Mouse (Mus musculus): ENCODE data around the gene Triap1. TPM values are rescaled to one million over a fixed set of nuclear protein-coding genes. Genes with fewer than 3 reads are reported as not detected.

Triap1 gene
- total RNA-seq, 2 experiments from 2014 or later: 8.5 to 19.3 TPM

DNA sequence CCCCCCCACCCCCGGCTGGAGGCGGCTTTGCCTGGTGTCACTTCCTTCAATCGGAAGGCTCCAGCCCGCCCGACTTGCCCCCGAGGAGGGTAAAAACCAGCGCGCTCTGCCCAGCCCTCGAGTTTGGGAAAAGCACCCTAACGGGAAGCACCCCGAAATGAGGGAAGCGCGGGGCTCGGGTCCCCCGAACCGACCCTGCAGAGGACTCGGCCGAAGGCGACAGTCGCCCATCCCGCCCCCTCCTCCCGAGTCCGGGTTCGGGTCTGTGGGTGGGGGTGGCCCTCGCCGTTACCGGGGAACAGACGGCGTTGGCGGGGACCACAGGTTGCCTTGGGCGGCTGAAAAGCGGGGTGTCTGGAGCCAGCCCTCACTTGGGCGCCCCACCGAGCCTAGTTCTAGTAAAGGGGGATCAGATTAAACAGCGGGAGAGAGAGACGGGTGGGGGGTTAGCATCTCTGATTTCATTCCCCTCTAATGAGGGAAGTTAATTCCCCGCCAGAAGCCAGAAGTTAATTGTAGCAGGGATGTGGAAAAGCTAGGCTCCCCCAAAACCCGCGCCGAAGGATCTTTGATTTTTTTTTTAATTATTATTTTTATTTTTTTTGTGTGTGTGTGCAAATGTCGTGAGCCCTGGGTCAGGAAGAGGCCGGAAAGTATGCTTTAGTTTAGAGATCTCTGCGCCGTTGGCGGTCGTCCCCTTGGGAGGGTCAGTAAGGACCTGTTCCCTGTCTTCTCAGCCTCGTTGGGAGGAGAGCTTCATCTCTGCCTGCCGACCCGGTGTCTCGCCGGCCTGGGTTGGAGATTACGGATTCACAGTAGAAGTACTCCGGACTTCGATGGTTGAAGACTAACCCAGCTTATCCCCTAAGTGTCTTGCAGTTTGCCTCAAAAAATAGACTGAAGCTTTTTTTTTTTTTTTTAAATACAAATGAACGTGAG is 13.1 kb upstream of the Triap1 start:
- 0 out of 2 replicates have a peak, but pooled peaks have one; percentile 36 for ATAC-seq (replicated peaks; ENCODE audit: low FRiP score, poor library complexity, severe bottlenecking)

GRCm38 (mm10) chr5:115330955-115331354 is 10.1 kb upstream of the Triap1 start:
- no peak for ATAC-seq (replicated peaks; ENCODE audit: low FRiP score, poor library complexity, severe bottlenecking)

DNA sequence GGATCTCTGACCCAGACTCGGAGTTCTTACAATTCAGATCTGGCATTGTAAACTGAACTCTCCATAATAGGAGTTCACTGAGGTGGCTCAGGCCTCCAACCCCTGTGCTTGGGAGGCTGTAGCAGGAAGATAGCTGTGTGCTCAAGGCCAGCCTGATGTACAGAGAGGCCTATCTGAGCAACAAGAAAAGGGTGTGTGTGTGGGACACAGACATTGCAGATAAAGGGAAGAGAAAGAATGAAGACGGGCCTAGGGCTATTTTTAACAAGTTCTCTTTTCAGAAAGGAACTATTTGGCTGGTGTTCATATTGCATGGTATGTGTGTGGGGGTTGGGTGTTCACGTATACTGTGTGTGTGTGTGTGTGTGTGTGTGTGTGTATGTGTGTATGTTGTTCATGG is 7.4 kb upstream of the Triap1 start:
- ATAC-seq (replicated peaks; ENCODE audit: low FRiP score, poor library complexity, severe bottlenecking): peak; percentile 96

DNA sequence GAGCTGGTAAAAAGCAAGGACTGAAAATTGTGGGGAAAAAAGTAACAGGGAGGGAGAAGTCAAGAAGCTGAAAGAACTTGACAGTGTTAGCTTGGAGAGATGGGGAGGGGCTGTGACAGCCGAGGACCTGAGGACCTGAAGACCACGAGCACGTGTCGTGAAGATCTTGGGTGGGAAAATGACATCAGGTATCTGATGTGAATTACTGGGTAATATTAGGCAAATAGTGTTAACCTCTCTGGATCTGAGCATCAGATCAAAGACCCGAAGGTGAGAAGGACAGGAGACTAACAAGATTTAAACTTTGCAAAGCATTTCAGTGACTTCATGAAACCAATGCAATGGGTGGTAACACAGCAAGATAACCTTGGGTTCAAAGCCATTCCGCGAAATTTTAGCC is 1.0 kb upstream of the Triap1 start:
- ATAC-seq (replicated peaks; ENCODE audit: low FRiP score, poor library complexity, severe bottlenecking): no peak

DNA sequence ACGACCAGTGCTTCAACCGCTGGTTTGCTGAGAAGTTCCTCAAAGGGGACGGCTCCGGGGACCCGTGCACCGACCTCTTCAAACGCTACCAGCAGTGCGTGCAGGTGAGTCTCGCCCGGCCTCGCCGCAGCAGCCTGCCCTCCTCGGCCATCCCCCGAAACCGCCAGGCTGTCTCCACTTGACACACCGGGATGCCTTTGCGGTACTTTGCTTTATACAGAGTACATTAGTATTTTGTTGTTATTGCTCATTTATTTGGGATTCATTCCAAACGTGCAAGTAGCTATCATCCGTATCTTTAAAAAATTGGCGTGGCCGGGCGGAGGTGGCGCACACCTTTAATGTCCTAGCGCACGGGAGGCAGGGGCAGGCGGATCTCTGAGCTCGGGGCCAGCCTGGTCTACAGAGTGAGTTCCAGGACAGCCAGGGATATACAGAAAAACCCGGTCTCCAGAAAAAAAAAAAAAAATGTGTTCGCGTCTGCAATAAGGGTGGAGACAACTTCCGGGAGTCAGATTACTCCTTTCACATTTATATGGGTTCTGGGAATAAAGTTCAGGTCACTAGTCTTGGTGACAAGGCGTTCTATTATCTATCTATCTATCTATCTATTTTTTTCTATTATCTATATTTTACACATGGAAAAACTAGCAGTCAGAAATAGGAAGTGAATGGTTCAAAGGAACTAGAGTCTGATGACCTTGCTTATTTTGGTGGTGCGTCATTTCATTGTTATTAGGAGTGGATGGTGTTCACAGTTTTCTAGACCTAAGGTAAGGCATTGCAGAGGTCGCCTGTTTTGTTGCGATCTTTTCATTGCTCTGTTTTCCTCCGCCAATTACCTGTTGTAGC is 515 bp downstream of the Triap1 start:
- ATAC-seq (replicated peaks; ENCODE audit: low FRiP score, poor library complexity, severe bottlenecking): peak; percentile 64

DNA sequence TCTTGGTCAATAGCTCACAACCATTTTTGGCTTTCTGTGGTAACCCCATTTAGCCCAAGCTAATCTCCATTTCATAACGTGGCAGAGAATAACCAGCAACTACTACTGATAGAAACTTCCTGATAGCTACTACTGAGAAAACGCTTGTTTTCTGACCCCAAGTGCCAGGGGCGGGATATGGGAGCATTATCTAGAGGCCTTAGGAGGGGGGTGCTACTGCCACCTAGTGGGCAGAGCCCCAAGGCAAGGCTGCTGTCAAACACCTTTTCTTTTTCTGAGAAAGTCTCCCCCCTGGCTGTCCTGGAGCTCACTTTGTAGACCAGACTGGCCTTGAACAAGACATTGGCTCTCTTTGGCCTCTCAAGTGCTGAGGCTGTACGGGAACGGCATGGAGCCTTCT is 6.5 kb downstream of the Triap1 start:
- peak; percentile 73 for ATAC-seq (replicated peaks; ENCODE audit: low FRiP score, poor library complexity, severe bottlenecking)

- peak; percentile 91 for ATAC-seq (replicated peaks; ENCODE audit: low FRiP score, poor library complexity, severe bottlenecking)
These were observed 7.7 kb downstream of the Triap1 start, which contains the start of gene Cox6a1 for GRCm38 (mm10) chr5:115348546-115349224. Cox6a1 (minus strand) TSS chr5:115348981.

DNA sequence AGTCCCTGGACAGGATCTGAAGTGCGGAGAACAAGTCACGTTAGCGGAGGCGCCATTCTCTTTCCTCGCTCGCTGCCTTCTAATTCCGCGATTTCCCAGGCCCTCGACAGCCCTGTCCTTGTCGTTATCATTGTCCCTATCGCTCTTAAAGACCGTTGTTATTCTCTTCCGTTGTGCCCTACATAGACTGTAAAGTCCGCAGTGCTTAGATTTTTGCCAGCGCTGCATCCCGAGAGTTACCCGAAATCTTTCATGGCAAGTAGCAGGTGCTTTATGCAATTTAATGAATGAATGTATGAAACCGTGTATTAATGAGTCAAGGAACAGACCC is 8.2 kb downstream of the Triap1 start:
- ATAC-seq (replicated peaks; ENCODE audit: low FRiP score, poor library complexity, severe bottlenecking): peak; percentile 55

DNA sequence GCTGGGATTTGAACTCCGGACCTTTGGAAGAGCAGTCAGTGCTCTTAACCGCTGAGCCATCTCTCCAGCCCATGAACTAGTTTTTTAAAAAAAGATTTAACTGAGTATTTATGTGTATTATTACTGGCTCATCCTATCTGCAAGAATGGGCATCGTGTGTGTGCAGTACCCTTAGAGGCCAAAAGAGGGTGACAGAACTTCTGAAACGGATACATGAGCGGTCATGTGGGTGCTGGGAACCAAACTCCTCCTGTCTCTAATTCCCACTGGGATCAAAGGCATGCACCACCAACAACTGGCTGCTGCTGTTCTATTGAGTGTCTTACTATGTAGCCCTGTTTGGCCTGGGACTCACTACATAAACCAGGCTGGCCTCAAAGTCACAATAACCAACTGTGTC is 10.3 kb downstream of the Triap1 start:
- no peak for ATAC-seq (replicated peaks; ENCODE audit: low FRiP score, poor library complexity, severe bottlenecking)

DNA sequence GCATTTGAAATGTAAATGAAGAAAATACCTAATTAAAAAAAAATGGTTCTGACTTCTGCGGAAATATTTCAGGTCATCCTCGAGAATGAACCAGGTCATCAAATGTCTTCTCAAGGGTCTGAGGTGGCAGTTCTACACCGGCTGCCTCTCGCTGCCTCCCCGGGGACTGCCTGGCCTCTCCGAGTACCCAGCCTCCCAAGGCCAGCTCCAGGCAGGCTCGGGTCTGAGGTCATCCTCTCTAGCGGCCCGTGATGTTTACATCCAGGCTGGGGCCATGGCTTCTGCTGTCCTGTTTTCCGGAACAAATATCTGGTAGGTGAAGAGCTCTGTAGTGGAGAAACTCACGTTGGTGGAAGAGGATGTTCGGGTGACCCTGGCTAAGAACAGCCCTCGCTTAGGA is 14.0 kb downstream of the Triap1 start:
- ATAC-seq (replicated peaks; ENCODE audit: low FRiP score, poor library complexity, severe bottlenecking): no peak

- peak; percentile 89 for ATAC-seq (replicated peaks; ENCODE audit: low FRiP score, poor library complexity, severe bottlenecking)
These were observed 17.8 kb downstream of the Triap1 start for GRCm38 (mm10) chr5:115358872-115359271.

DNA sequence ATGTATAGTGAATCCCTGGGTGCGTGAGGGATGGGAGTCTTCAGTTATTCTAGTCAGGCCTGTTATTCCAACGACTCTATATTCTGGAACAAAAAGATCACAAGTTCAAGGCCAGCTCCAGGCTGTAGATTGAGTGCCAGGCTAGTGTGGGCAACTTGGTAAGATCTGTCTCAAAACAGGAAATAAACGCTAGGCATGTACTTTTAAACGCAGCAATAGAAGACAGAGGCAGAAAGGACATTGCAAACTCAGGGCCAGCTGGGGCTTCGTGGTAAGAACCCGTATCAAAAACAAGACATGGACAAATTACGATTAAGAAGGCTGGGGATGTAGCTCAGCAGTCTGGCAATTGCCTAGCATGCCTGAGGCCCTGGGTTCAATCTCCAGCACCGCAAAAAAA is 18.4 kb downstream of the Triap1 start:
- no peak for ATAC-seq (replicated peaks; ENCODE audit: low FRiP score, poor library complexity, severe bottlenecking)

GRCm38 (mm10) chr5:115359851-115360372 is 18.9 kb downstream of the Triap1 start:
- no peak for ATAC-seq (replicated peaks; ENCODE audit: low FRiP score, poor library complexity, severe bottlenecking)

GRCm38 (mm10) chr5:115362216-115362615 is 21.2 kb downstream of the Triap1 start:
- no peak for ATAC-seq (replicated peaks; ENCODE audit: low FRiP score, poor library complexity, severe bottlenecking)

- ATAC-seq (replicated peaks; ENCODE audit: low FRiP score, poor library complexity, severe bottlenecking): no peak
These were observed 22.0 kb downstream of the Triap1 start for GRCm38 (mm10) chr5:115362819-115363714.

DNA sequence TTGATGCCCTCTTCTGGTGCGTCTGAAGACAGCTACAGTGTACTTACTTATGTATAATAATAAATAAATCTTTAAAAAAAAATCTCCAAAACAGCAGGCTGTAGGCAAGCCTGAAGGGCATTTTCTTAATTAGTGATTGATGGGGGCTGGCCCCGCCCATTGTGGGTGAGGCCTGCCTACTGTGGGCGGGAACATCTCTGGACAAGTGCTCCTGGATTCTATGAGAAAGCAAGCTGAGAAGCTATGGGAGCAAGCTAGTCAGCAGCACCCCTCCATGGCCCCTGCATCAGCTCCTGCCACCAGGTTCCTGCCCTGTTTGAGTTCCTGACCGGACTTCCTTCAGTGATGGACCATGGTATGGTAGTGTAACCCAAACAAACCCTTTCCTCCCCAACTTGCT is 23.8 kb downstream of the Triap1 start:
- no peak for ATAC-seq (replicated peaks; ENCODE audit: low FRiP score, poor library complexity, severe bottlenecking)

DNA sequence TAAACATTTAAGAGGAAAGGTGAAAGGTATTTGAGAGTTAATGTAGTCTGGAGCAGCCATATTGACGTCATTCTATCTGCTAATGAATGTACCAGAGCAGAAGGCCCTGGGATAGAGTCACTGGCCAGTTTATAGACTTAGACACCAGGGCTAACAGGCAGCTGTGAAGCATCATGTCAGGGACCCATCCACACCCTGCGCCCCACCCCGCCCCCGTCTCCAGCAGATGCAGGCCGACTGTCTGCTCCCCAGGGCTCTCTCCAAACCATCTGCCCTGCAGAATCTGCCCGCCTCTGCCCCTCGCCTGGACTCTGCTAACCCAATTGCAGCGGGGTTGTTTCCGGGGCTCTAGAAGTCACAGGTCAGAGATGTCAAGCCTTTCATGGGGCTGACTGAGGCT is 30.7 kb downstream of the Triap1 start:
- ATAC-seq (replicated peaks; ENCODE audit: low FRiP score, poor library complexity, severe bottlenecking): no peak

DNA sequence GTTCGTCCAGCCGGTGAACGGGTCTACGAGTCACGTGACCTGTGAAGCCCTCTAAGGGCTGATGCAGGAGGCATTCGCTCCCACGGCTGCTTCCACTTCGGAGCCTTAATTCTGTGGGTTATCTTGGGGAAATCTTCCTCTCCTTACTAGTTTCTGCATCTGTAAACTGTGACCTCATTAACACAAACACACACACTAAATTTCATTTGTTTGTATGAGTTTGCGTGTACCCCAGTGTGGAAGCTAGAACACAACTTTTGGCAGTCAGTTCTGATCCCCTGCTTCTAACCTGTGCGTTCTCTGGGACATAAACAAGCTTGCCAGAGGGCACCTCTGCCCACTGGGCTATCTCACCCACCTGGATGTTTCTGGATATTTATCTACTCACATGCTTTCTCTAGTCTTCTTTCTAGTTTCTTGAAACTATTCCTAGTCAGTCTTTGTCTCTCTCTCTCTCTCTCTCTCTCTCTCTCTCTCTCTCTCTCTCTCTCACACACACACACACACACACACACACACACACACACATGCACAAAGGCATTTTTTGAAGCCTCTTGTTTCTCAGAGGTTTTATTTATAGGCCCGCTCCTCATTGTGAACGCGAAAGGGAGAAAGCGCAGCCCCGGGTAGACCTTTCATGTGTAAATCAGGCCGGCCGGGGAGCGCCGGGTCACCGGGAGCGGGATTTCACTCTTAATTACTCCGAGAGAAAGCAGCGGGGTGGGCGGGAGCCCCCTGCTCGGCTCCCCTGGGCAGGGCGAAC is 32.6 kb downstream of the Triap1 start:
- ATAC-seq (replicated peaks; ENCODE audit: low FRiP score, poor library complexity, severe bottlenecking): no peak

Data from erythroid progenitor cell, adult 5-6 weeks (primary cell).